Mouse (Mus musculus) olfactory bulb, adult 2 months (tissue): ENCODE results near the gene Kcnj6. TPM values are rescaled to one million over a fixed set of nuclear protein-coding genes. Genes with fewer than 3 reads are reported as not detected.

Source experiments
- H3K27ac ChIP-seq: fragments of 200-500 bp; 2 replicates; pipeline ENCODE4 v1.5.1; 2012; ENCODE audit warnings: low read depth, low read length; ENCODE audit not compliant: insufficient read depth
- H3K4me1 ChIP-seq: fragments of 200-500 bp; 2 replicates; pipeline ENCODE4 v1.6.1; 2012; ENCODE audit warnings: low read length; ENCODE audit not compliant: control insufficient read depth, insufficient read depth
- H3K4me3 ChIP-seq: fragments of 200-500 bp; 2 replicates; pipeline ENCODE4 v1.5.1; 2012; ENCODE audit warnings: mild to moderate bottlenecking, low read depth, low read length, moderate library complexity; ENCODE audit not compliant: insufficient read depth
- CTCF ChIP-seq: fragments of 200-500 bp; IDR thresholded peaks from 2 replicates; pipeline ENCODE4 v1.5.1; 2012; ENCODE audit warnings: low read depth, mild to moderate bottlenecking, low read length, moderate library complexity; ENCODE audit not compliant: insufficient read depth
- POLR2A ChIP-seq: fragments of 200-500 bp; IDR thresholded peaks from 2 replicates; pipeline ENCODE4 v1.6.1; 2012; ENCODE audit warnings: mild to moderate bottlenecking, low read depth, low read length, moderate library complexity; ENCODE audit not compliant: insufficient read depth
- WGBS: fragments of 180-500 bp; shearing (Covaris S2); methylation state at CpG from one replicate; pipeline ENCODE4 v1.1.7; 2018; 5-methylcytosine and 5-hydroxymethylcytosine counted together
- polyA plus RNA-seq: library from polyadenylated mRNA; stranded (reverse); fragments of >200 nt; gene quantifications from 2 replicates; pipeline ENCODE4 v1.2.4, GENCODE M21; 2012; ENCODE audit warnings: low replicate concordance; ENCODE audit not compliant: missing spikeins, insufficient read depth, insufficient read length

Kcnj6 gene
- polyA plus RNA-seq, 1 experiment: not detected

GRCm38 (mm10) chr16:94898832-94899231 lies 98.7 kb downstream of the Kcnj6 start:
- WGBS: 88% methylated on average over 6 of the region's 6 CpGs
- H3K27ac ChIP-seq: no peak overlapping the region
- H3K4me1 ChIP-seq: no peaks in the 10 kb centered on the region
- H3K4me3 ChIP-seq: no peak overlapping the region
- no peak for TF ChIP-seq CTCF
- no peak for TF ChIP-seq POLR2A

GRCm38 (mm10) chr16:94892162-94892650 lies 105.3 kb downstream of the Kcnj6 start:
- H3K4me3 ChIP-seq: no peak overlapping the region
- TF ChIP-seq CTCF: no peak
- no peak for TF ChIP-seq POLR2A
- WGBS: 96% methylated on average over 4 of the region's 4 CpGs
- H3K27ac ChIP-seq: no peak overlapping the region
- H3K4me1 ChIP-seq: peaks cover 11% of the 10 kb centered on the region

GRCm38 (mm10) chr16:94890581-94890980 lies 106.9 kb downstream of the Kcnj6 start:
- 63% methylated on average over 6 of the region's 6 CpGs for WGBS
- H3K4me3 ChIP-seq: no peak overlapping the region
- no peak overlapping the region for H3K27ac ChIP-seq
- TF ChIP-seq POLR2A: no peak
- peaks cover 18% of the 10 kb centered on the region for H3K4me1 ChIP-seq

GRCm38 (mm10) chr16:94890056-94890455 lies 107.4 kb downstream of the Kcnj6 start:
- no peak overlapping the region for H3K4me3 ChIP-seq
- no peak overlapping the region for H3K27ac ChIP-seq
- peaks cover 19% of the 10 kb centered on the region for H3K4me1 ChIP-seq
- WGBS: 36% methylated on average over 2 of the region's 2 CpGs
- no peak for TF ChIP-seq POLR2A
- TF ChIP-seq CTCF: no peak

- Histone ChIP-seq H3K27ac (0 out of 2 replicates have a peak overlapping the region, but pooled peaks have one; percentile 0), H3K4me3 (no peak overlapping the region), H3K4me1 (peaks cover 31% of the 10 kb centered on the region)
- 57% methylated on average over 11 of the region's 11 CpGs for WGBS
- no peak for TF ChIP-seq POLR2A
- no peak for TF ChIP-seq CTCF
These were observed 108.9 kb downstream of the Kcnj6 start for GRCm38 (mm10) chr16:94888554-94888953.

- 58% methylated on average over 7 of the region's 7 CpGs for WGBS
- no peak for TF ChIP-seq CTCF
- TF ChIP-seq POLR2A: no peak
- no peak overlapping the region for H3K4me3 ChIP-seq
- peaks cover 43% of the 10 kb centered on the region for H3K4me1 ChIP-seq
- H3K27ac ChIP-seq: no peak overlapping the region
These were observed 111.1 kb downstream of the Kcnj6 start for GRCm38 (mm10) chr16:94886398-94886797.

- TF ChIP-seq POLR2A (no peak), CTCF (no peak)
- H3K4me3 ChIP-seq: no peak overlapping the region
- WGBS: 66% methylated on average over 7 of the region's 7 CpGs
- peaks cover 41% of the 10 kb centered on the region for H3K4me1 ChIP-seq
- H3K27ac ChIP-seq: no peak overlapping the region
These were observed 112.4 kb downstream of the Kcnj6 start for GRCm38 (mm10) chr16:94885062-94885461.

GRCm38 (mm10) chr16:94883909-94884308 lies 113.6 kb downstream of the Kcnj6 start:
- peaks cover 42% of the 10 kb centered on the region for H3K4me1 ChIP-seq
- no peak overlapping the region for H3K4me3 ChIP-seq
- H3K27ac ChIP-seq: peak overlapping the region; percentile 46; the same call in 1 of the 2 replicates
- WGBS: 86% methylated on average over 3 of the region's 3 CpGs
- no peak for TF ChIP-seq POLR2A
- no peak for TF ChIP-seq CTCF

GRCm38 (mm10) chr16:94883196-94883595 lies 114.3 kb downstream of the Kcnj6 start:
- Histone ChIP-seq H3K4me1 (peaks cover 36% of the 10 kb centered on the region), H3K4me3 (no peak overlapping the region), H3K27ac (no peak overlapping the region)
- TF ChIP-seq POLR2A (no peak), CTCF (no peak)
- WGBS: 55% methylated on average over 8 of the region's 8 CpGs

- WGBS: 64% methylated on average over 7 of the region's 7 CpGs
- Histone ChIP-seq H3K4me1 (peaks cover 35% of the 10 kb centered on the region), H3K4me3 (no peak overlapping the region), H3K27ac (no peak overlapping the region)
- TF ChIP-seq CTCF: no peak
- TF ChIP-seq POLR2A: no peak
These were observed 115.4 kb downstream of the Kcnj6 start for GRCm38 (mm10) chr16:94882111-94882510.
